Mouse (Mus musculus): Measurements from ENCODE around the gene Ncor1.
"Not testable (repeated sequence)": the region's sequence is repeated elsewhere in the genome, so short reads cannot be mapped to it uniquely, and the experiment has no call there.

Ncor1 gene

GRCm38 (mm10) chr11:62458780-62459179 lies 439 bp upstream of the Ncor1 start:
- no peak for DNase-seq (ENCODE audit: low spot score in 2 of 2)

- DNase-seq (ENCODE audit: low spot score in 2 of 2), result no peak
Observed at GRCm38 (mm10) chr11:62457891-62458270, 460 bp downstream of the Ncor1 start.

- DNase-seq (ENCODE audit: low spot score in 2 of 2), result peak; percentile 77
Observed at GRCm38 (mm10) chr11:62457241-62457890, 975 bp downstream of the Ncor1 start.

- DNase-seq (ENCODE audit: low spot score in 2 of 2), result peak; percentile 10 to 27
Observed at GRCm38 (mm10) chr11:62456483-62457172, 1.7 kb downstream of the Ncor1 start.

- no peak for DNase-seq (ENCODE audit: low spot score in 2 of 2)
Observed at GRCm38 (mm10) chr11:62456021-62456482, 2.3 kb downstream of the Ncor1 start.

- DNase-seq (ENCODE audit: low spot score in 2 of 2), result no peak
Observed at GRCm38 (mm10) chr11:62455193-62455592, 3.1 kb downstream of the Ncor1 start.

- DNase-seq (ENCODE audit: low spot score in 2 of 2), result no peak
Observed at GRCm38 (mm10) chr11:62448971-62449370, 9.4 kb downstream of the Ncor1 start.

GRCm38 (mm10) chr11:62445799-62446198 lies 12.5 kb downstream of the Ncor1 start:
- no peak for DNase-seq (ENCODE audit: low spot score in 2 of 2)

GRCm38 (mm10) chr11:62440670-62441315 lies 17.5 kb downstream of the Ncor1 start:
- no peak for DNase-seq (ENCODE audit: low spot score in 2 of 2)

- DNase-seq (ENCODE audit: low spot score in 2 of 2), result no peak
Observed at GRCm38 (mm10) chr11:62432211-62432610, 26.1 kb downstream of the Ncor1 start.

GRCm38 (mm10) chr11:62427105-62427504 lies 31.2 kb downstream of the Ncor1 start:
- DNase-seq (ENCODE audit: low spot score in 2 of 2), result no peak

- no peak for DNase-seq (ENCODE audit: low spot score in 2 of 2)
Observed at GRCm38 (mm10) chr11:62426266-62426665, 32.1 kb downstream of the Ncor1 start.

- no peak for DNase-seq (ENCODE audit: low spot score in 2 of 2)
Observed at GRCm38 (mm10) chr11:62424525-62424924, 33.8 kb downstream of the Ncor1 start.

- no peak for DNase-seq (ENCODE audit: low spot score in 2 of 2)
Observed at GRCm38 (mm10) chr11:62415026-62415425, 43.3 kb downstream of the Ncor1 start.

GRCm38 (mm10) chr11:62409611-62410010 lies 48.7 kb downstream of the Ncor1 start:
- DNase-seq (ENCODE audit: low spot score in 2 of 2), result no peak

GRCm38 (mm10) chr11:62408848-62409247 lies 49.5 kb downstream of the Ncor1 start:
- no peak for DNase-seq (ENCODE audit: low spot score in 2 of 2)

GRCm38 (mm10) chr11:62396405-62396804 lies 61.9 kb downstream of the Ncor1 start:
- no peak for DNase-seq (ENCODE audit: low spot score in 2 of 2)

- DNase-seq (ENCODE audit: low spot score in 2 of 2), result no peak
Observed at GRCm38 (mm10) chr11:62388331-62388679, 70.0 kb downstream of the Ncor1 start.

GRCm38 (mm10) chr11:62387608-62388330 lies 70.6 kb downstream of the Ncor1 start:
- DNase-seq (ENCODE audit: low spot score in 2 of 2), result no peak

GRCm38 (mm10) chr11:62377202-62377851 lies 81.0 kb downstream of the Ncor1 start:
- not testable (repeated sequence) for DNase-seq (ENCODE audit: low spot score in 2 of 2)

- no peak for DNase-seq (ENCODE audit: low spot score in 2 of 2)
Observed at GRCm38 (mm10) chr11:62371776-62372175, 86.6 kb downstream of the Ncor1 start.

- no peak for DNase-seq (ENCODE audit: low spot score in 2 of 2)
Observed at GRCm38 (mm10) chr11:62369924-62370323, 88.4 kb downstream of the Ncor1 start.
